Mouse (Mus musculus) liver, adult 2 months (tissue): Measurements from ENCODE around the gene Foxi3.

ENCODE experiments used
- CTCF ChIP-seq: fragments of 200-500 bp; IDR thresholded peaks from 2 replicates; pipeline ENCODE4 v1.5.1; 2011; ENCODE audit warnings: low read depth, low read length, control low read depth
- POLR2A ChIP-seq: fragments of 200-500 bp; IDR thresholded peaks from 2 replicates; pipeline ENCODE4 v1.6.1; 2011; ENCODE audit warnings: low read length, control low read depth; ENCODE audit not compliant: insufficient read depth; ENCODE audit errors: extremely low read depth

DNA sequence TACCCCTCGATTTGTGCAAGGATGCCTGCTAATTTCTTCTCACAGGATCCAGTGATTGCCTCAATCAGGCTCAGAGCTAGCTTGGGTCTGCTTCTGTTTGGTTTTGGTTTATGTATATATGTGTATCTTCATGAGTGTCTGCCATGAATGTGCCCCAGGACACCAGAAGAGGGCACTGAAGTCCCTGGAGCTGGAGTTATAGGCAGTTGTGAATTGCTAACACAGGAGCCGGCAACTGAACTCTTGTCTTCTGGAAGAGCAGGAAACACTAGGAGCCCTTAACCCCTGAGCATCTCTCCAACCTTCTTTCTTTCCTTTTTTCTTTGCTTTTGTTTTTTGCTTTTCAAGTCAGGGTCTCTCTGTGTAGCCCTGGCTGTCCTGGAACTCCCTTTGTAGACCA, 24.5 kb upstream of the Foxi3 start:
- TF ChIP-seq POLR2A (no peak), CTCF (no peak)
